Mouse (Mus musculus) myocyte (in vitro differentiated cells): ENCODE results near the gene Zfhx3. TPM values are rescaled to one million over a fixed set of nuclear protein-coding genes. Genes with fewer than 3 reads are reported as not detected.

Experiments
- H3K27me3 ChIP-seq: one replicate; pipeline ENCODE4 v1.6.1; 2011; ENCODE audit not compliant: control insufficient read depth, insufficient read depth, insufficient read length
- H3K36me3 ChIP-seq: one replicate; pipeline ENCODE4 v1.6.1; 2011; ENCODE audit not compliant: control insufficient read depth, insufficient read depth
- H3K4me2 ChIP-seq: one replicate; pipeline ENCODE4 v1.6.1; 2011; ENCODE audit warnings: low read depth, control low read depth
- H3K4me3 ChIP-seq: one replicate; pipeline ENCODE4 v1.5.1; 2011; ENCODE audit warnings: mild to moderate bottlenecking, control low read depth, moderate library complexity
- H3K79me2 ChIP-seq: one replicate; pipeline ENCODE4 v1.6.1; 2011; ENCODE audit not compliant: control insufficient read depth, insufficient read depth
- H3ac ChIP-seq: one replicate; pipeline ENCODE4 v1.6.1; 2011; ENCODE audit not compliant: control insufficient read depth, insufficient read length
- CEBPB ChIP-seq: IDR thresholded peaks from 2 replicates; pipeline ENCODE4 v1.6.1; 2011; ENCODE audit warnings: mild to moderate bottlenecking, moderate library complexity; ENCODE audit not compliant: poor library complexity, insufficient read depth, severe bottlenecking
- E2F4 ChIP-seq: IDR thresholded peaks from one replicate; pipeline ENCODE4 v1.6.1; 2011; ENCODE audit warnings: mild to moderate bottlenecking, control low read depth, moderate library complexity; ENCODE audit not compliant: insufficient read depth
- MAX ChIP-seq: IDR thresholded peaks from one replicate; pipeline ENCODE4 v1.6.1; 2011; ENCODE audit warnings: low read depth, mild to moderate bottlenecking, control low read depth
- MYOD1 ChIP-seq, 3 experiments: IDR thresholded peaks; one replicate each; pipeline ENCODE4 v1.6.1; 2011; ENCODE audit warnings: control low read depth in 2 of 3, low read depth in 2 of 3, mild to moderate bottlenecking in 2 of 3, moderate library complexity in 1 of 3; ENCODE audit not compliant: insufficient read length in 2 of 3, control insufficient read depth in 1 of 3
- MYOG ChIP-seq, 3 experiments: IDR thresholded peaks; one replicate each; pipeline ENCODE4 v1.6.1; 2011; ENCODE audit warnings: control low read depth in 2 of 3, low read depth in 2 of 3, mild to moderate bottlenecking in 2 of 3; ENCODE audit not compliant: insufficient read length in 2 of 3, control insufficient read depth in 1 of 3, insufficient read depth in 1 of 3
- POLR2A ChIP-seq: IDR thresholded peaks from one replicate; pipeline ENCODE4 v1.6.1; 2011; ENCODE audit warnings: low read depth, mild to moderate bottlenecking, control low read depth, moderate library complexity; ENCODE audit not compliant: insufficient read length
- POLR2AphosphoS2 ChIP-seq: IDR thresholded peaks from one replicate; pipeline ENCODE4 v1.6.1; 2011; ENCODE audit warnings: low read depth, control low read depth; ENCODE audit not compliant: insufficient read length
- REST ChIP-seq: IDR thresholded peaks from one replicate; pipeline ENCODE4 v1.6.1; 2011; ENCODE audit warnings: mild to moderate bottlenecking, control low read depth, moderate library complexity; ENCODE audit not compliant: insufficient read depth, insufficient read length
- SRF ChIP-seq: IDR thresholded peaks from one replicate; pipeline ENCODE4 v1.6.1; 2011; ENCODE audit warnings: low read depth; ENCODE audit not compliant: control insufficient read depth, insufficient read length
- TCF12 ChIP-seq: IDR thresholded peaks from one replicate; pipeline ENCODE4 v1.6.1; 2011; ENCODE audit warnings: mild to moderate bottlenecking, control low read depth; ENCODE audit not compliant: poor library complexity, insufficient read depth, severe bottlenecking
- TCF3 ChIP-seq: IDR thresholded peaks from one replicate; pipeline ENCODE4 v1.6.1; 2011; ENCODE audit warnings: low read depth, control low read depth; ENCODE audit not compliant: insufficient read length
- USF1 ChIP-seq: IDR thresholded peaks from one replicate; pipeline ENCODE4 v1.6.1; 2011; ENCODE audit warnings: low read depth, mild to moderate bottlenecking, control low read depth, moderate library complexity
- polyA plus RNA-seq: library from polyadenylated mRNA; unstranded; fragments of >200 nt; fragmentation: generic; extraction: Trizol; gene quantifications from one replicate; pipeline ENCODE4 v1.2.1, GENCODE M21; 2012; ENCODE audit warnings: missing spikeins

Zfhx3 gene
- polyA plus RNA-seq, 1 experiment, result 3.0 TPM

DNA sequence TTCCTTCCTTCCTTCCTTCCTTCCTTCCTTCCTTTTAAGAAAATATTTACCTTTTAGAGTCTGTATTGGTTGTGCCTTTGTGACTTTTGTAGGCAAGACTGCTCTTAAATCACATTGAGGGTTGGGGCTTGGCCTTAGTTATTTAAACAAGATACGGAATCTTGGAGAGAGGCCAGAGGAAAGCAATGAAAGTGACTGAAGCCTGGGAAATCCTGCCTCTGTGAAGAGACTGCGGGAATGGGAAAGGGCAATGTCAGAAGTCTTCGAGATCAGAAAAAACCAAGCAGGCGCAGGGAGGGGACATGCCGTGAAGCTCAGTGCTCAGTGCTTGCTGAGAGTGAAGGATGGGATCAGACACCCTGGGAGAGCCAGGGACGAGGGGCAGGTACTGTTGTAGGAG, 973.4 kb downstream of the Zfhx3 start:
- TF ChIP-seq E2F4, result no peak
- TF ChIP-seq TCF3, result no peak
- TF ChIP-seq POLR2A, result no peak
- TF ChIP-seq SRF, result no peak
- TF ChIP-seq MYOG (IDR thresholded peaks at IDR 0.05; ENCODE audit: control insufficient read depth in 1 of 3, insufficient read depth in 1 of 3, insufficient read length in 2 of 3, low read depth in 2 of 3), result no peak
- TF ChIP-seq REST, result no peak
- no peak for TF ChIP-seq USF1
- TF ChIP-seq MAX, result no peak
- TF ChIP-seq TCF12, result no peak
- TF ChIP-seq MYOD1 (IDR thresholded peaks at IDR 0.05; ENCODE audit: control insufficient read depth in 1 of 3, insufficient read length in 2 of 3, low read depth in 2 of 3), result no peak
- TF ChIP-seq CEBPB, result no peak
- no peak for TF ChIP-seq POLR2AphosphoS2
- Histone ChIP-seq H3K27me3 (no peaks in the 10 kb centered on the region), H3K4me3 (no peak overlapping the region)

DNA sequence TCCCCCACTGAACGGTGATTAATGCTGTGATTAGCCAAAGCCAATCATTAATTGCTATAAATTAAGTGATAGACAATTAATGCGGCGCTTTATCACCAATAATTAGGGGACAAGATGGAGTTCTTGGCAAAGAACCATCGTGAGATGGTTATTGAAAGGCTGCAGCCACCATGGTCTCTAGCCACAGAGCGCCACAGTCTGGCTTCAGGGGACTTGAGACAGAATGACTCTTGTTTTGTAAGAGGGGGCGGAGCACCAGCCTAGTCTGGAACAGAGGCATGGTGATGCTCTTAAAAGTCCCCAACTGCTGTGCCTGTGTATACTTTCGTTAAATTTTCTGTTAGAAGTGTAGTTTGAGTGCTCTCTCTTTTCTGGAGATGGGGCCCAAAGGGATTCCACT, 977.7 kb downstream of the Zfhx3 start:
- Histone ChIP-seq H3K27me3 (no peaks in the 10 kb centered on the region), H3K36me3 (peaks cover 4% of the 10 kb centered on the region), H3K4me2 (no peak overlapping the region), H3K79me2 (no peaks in the 10 kb centered on the region), H3ac (no peak overlapping the region), H3K4me3 (no peak overlapping the region)
- no peak for TF ChIP-seq MYOG (IDR thresholded peaks at IDR 0.05; ENCODE audit: control insufficient read depth in 1 of 3, insufficient read depth in 1 of 3, insufficient read length in 2 of 3, low read depth in 2 of 3)
- no peak for TF ChIP-seq USF1
- TF ChIP-seq MAX, result no peak
- no peak for TF ChIP-seq CEBPB
- no peak for TF ChIP-seq TCF3
- TF ChIP-seq E2F4, result no peak
- no peak for TF ChIP-seq POLR2A
- TF ChIP-seq POLR2AphosphoS2, result no peak
- TF ChIP-seq REST, result no peak
- TF ChIP-seq SRF, result no peak
- no peak for TF ChIP-seq TCF12
- TF ChIP-seq MYOD1 (IDR thresholded peaks at IDR 0.05; ENCODE audit: control insufficient read depth in 1 of 3, insufficient read length in 2 of 3, low read depth in 2 of 3), result no peak

More for the DNA sequence above, 973.4 kb downstream of the Zfhx3 start:
- peaks cover 4% of the 10 kb centered on the region for H3K36me3 ChIP-seq
- H3ac ChIP-seq, result no peak overlapping the region
- no peak overlapping the region for H3K4me2 ChIP-seq
- no peaks in the 10 kb centered on the region for H3K79me2 ChIP-seq

DNA sequence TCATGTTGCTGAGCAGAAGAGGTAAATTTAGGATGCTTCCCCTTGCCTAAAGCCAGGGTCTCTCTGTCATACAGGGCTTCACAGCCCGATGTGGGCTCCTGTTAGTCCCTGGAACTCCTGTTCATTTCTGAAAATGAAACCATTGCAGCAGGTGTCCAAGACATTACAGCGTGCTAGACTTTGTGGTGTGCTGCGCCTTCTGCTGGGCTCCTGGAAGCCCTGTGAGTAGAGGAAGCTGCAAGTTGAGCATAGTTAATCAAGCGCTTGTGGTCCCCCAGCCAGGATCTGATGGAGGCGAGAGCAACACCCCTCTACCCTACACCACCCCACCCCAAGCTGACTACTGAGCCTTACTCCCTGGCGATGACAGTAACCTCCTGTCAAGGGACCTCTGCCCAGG, 980.7 kb downstream of the Zfhx3 start:
- Histone ChIP-seq H3K4me3 (no peak overlapping the region), H3K36me3 (no peaks in the 10 kb centered on the region), H3K4me2 (no peak overlapping the region), H3K79me2 (no peaks in the 10 kb centered on the region), H3K27me3 (no peaks in the 10 kb centered on the region), H3ac (no peak overlapping the region)
- no peak for TF ChIP-seq USF1
- no peak for TF ChIP-seq MYOG (IDR thresholded peaks at IDR 0.05; ENCODE audit: control insufficient read depth in 1 of 3, insufficient read depth in 1 of 3, insufficient read length in 2 of 3, low read depth in 2 of 3)
- no peak for TF ChIP-seq MAX
- no peak for TF ChIP-seq TCF3
- TF ChIP-seq REST, result no peak
- TF ChIP-seq POLR2A, result no peak
- TF ChIP-seq MYOD1 (IDR thresholded peaks at IDR 0.05; ENCODE audit: control insufficient read depth in 1 of 3, insufficient read length in 2 of 3, low read depth in 2 of 3), result no peak
- no peak for TF ChIP-seq POLR2AphosphoS2
- no peak for TF ChIP-seq E2F4
- no peak for TF ChIP-seq TCF12
- TF ChIP-seq CEBPB, result no peak
- no peak for TF ChIP-seq SRF

DNA sequence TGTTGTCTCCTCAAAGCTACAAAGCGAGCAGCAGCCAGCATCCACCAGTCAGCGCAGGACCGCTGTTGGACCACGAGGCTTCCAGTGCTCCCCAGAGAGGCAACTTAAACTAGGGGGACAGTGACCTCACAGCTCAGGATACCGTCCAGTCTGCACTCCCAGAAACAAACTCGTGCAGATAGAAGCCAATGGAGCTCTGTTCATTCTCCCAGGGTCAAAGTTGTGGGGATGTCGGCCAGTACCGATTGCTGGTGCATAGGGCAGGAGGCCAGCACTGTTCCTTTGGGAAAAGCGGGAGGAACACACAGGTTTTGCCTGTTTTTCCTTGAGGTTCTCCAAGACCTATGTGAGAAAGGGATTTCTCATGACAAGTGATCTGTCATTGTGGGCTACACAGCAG, 982.1 kb downstream of the Zfhx3 start:
- no peaks in the 10 kb centered on the region for H3K79me2 ChIP-seq
- no peak overlapping the region for H3ac ChIP-seq
- no peak overlapping the region for H3K4me3 ChIP-seq
- no peaks in the 10 kb centered on the region for H3K36me3 ChIP-seq
- TF ChIP-seq MYOG (IDR thresholded peaks at IDR 0.05; ENCODE audit: control insufficient read depth in 1 of 3, insufficient read depth in 1 of 3, insufficient read length in 2 of 3, low read depth in 2 of 3) (no peak), USF1 (no peak), E2F4 (no peak), POLR2AphosphoS2 (no peak), TCF3 (no peak), POLR2A (no peak), REST (no peak), MYOD1 (IDR thresholded peaks at IDR 0.05; ENCODE audit: control insufficient read depth in 1 of 3, insufficient read length in 2 of 3, low read depth in 2 of 3) (no peak), MAX (no peak), SRF (no peak), CEBPB (no peak), TCF12 (no peak)
- no peak overlapping the region for H3K4me2 ChIP-seq
- H3K27me3 ChIP-seq, result no peaks in the 10 kb centered on the region

DNA sequence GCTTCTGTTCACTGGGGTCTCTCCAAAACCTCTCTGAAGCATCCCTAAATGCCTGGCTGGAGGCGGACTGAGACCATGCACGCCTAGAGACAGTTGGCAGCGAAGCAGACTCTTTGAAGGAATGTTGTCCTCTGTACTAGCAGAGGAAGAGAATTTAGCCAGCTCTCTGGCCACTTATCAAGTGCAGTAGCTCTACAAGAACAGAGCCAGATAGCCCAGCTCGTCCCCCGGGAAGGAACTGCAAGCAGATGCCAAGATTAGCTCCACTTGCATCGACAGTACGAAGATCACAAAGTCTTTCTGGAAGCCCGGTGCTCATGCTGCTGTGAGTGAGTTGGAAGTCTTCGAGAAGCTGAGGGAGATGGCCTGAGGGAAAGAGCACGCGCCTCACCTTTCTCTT, 983.7 kb downstream of the Zfhx3 start:
- H3ac ChIP-seq, result no peak overlapping the region
- no peaks in the 10 kb centered on the region for H3K36me3 ChIP-seq
- H3K4me2 ChIP-seq, result no peak overlapping the region
- H3K4me3 ChIP-seq, result no peak overlapping the region
- H3K27me3 ChIP-seq, result no peaks in the 10 kb centered on the region
- no peak for TF ChIP-seq POLR2A
- TF ChIP-seq E2F4, result no peak
- no peak for TF ChIP-seq SRF
- TF ChIP-seq REST, result no peak
- TF ChIP-seq MAX, result no peak
- no peak for TF ChIP-seq TCF12
- no peak for TF ChIP-seq USF1
- TF ChIP-seq POLR2AphosphoS2, result no peak
- no peak for TF ChIP-seq MYOD1 (IDR thresholded peaks at IDR 0.05; ENCODE audit: control insufficient read depth in 1 of 3, insufficient read length in 2 of 3, low read depth in 2 of 3)
- no peak for TF ChIP-seq TCF3
- no peak for TF ChIP-seq MYOG (IDR thresholded peaks at IDR 0.05; ENCODE audit: control insufficient read depth in 1 of 3, insufficient read depth in 1 of 3, insufficient read length in 2 of 3, low read depth in 2 of 3)
- TF ChIP-seq CEBPB, result no peak
- H3K79me2 ChIP-seq, result no peaks in the 10 kb centered on the region
